Mouse (Mus musculus) erythroblast, embryonic 14.5 days (primary cell): ENCODE data around the gene Mmp15. TPM values are rescaled to one million over a fixed set of nuclear protein-coding genes. Genes with fewer than 3 reads are reported as not detected.
A peak's percentile ranks its signal among the peaks of the same experiment; 100 is the strongest.

Source experiments
- H3K27me3 ChIP-seq: 2 replicates; pipeline ENCODE4 v1.6.1; 2012; ENCODE audit warnings: inconsistent platforms; ENCODE audit not compliant: control insufficient read depth
- H3K36me3 ChIP-seq: 2 replicates; pipeline ENCODE4 v1.6.1; 2012; ENCODE audit warnings: mild to moderate bottlenecking, inconsistent platforms; ENCODE audit not compliant: control insufficient read depth
- H3K4me1 ChIP-seq: 2 replicates; pipeline ENCODE4 v1.6.1; 2012; ENCODE audit warnings: inconsistent platforms; ENCODE audit not compliant: control insufficient read depth
- H3K4me3 ChIP-seq: replicated peaks from 2 replicates; pipeline ENCODE3; 2012; ENCODE audit warnings: moderate library complexity, mild to moderate bottlenecking, inconsistent platforms
- H3K9me3 ChIP-seq: 2 replicates; pipeline ENCODE4 v1.6.1; 2012; ENCODE audit warnings: low read length, inconsistent platforms, mixed read lengths; ENCODE audit not compliant: control insufficient read depth
- GATA1 ChIP-seq: IDR thresholded peaks from 2 replicates; pipeline ENCODE4 v1.6.1; 2012; ENCODE audit warnings: low read length, inconsistent platforms, mixed read lengths
- TAL1 ChIP-seq: IDR thresholded peaks from 3 replicates; pipeline ENCODE4 v1.6.1; 2012; ENCODE audit warnings: low read length, inconsistent platforms, mixed read lengths
- polyA plus RNA-seq: library from polyadenylated mRNA; stranded (reverse); fragments of >175 nt; gene quantifications from 2 replicates; pipeline ENCODE4 v1.2.3, GENCODE M21; 2012

Mmp15 gene
- polyA plus RNA-seq, 1 experiment, result 0.01 TPM

DNA sequence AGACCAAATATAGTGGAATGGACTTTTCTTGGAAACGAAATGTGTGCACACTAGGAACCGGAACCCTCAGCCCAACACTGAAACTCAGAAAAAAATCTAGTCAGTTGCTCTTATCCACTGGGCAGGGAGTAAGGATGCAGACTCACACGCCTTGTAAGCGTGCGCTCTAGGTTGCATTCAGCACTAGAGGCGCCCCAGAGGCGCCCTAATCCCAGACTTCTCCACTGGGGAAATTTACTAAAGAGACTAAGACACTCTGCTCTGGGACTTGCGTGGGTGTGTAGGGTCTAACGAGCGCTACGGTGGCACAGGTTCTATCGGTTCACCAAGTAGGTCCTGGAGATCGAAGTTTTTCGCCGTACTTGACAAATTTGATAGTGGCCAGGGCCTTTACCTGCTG is 607 bp upstream of the Mmp15 start:
- H3K4me3 ChIP-seq, result no peak overlapping the region
- peaks cover 57% of the 10 kb centered on the region for H3K27me3 ChIP-seq

DNA sequence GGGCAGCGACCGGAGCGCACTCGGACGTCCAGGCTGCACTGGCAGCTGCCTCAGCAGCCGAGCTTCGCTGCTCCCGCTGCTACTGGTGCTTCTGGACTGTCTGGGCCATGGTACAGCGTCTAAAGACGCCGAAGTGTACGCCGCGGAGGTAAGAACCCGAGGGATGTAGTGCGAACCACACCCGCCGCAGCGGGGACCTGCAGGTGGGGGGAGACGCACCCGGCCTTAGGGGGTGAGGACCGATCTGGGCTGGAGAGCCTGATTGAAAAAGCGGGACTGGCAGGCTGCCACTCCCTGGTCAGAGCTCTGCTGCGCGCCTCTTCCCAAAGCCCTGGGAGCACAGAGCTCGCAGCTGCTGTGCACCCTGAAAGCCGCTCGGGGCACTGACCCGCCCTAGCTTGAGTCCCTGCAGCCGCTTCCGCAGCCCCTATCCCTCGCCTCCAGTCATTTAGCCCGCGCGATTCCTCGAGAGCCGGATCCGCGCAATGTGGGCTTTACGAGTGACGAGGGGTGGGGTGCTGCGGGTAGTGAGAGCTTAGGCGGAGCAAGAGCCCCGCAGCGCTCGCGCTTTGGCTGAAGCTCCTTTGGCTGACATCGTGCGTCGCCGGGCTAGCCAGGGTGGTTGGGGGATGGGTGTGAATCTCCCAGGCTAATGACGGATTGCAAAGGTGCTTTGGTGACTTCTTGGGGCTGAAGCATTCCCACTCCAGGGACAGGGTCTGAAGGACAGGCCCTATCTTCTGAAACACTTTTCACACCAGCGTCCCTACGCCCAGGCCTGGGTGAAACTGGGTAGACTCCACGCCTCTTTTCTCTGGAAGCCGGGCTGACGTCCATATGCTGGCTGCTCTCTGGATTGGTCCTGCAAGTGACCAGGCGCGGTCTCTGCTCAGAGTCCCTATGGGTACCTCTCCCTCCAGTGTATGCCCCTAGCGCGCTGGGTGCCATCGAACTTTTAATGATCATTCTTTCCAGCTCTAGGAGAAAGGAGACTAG is 1.1 kb downstream of the Mmp15 start:
- no peak for TF ChIP-seq TAL1
- no peak for TF ChIP-seq GATA1
- peaks cover 57% of the 10 kb centered on the region for H3K27me3 ChIP-seq
- no peaks in the 10 kb centered on the region; the same call in 1 of the 2 replicates for H3K9me3 ChIP-seq
- H3K4me3 ChIP-seq, result peak overlapping the region; percentile 41
- no peaks in the 10 kb centered on the region for H3K4me1 ChIP-seq
- H3K36me3 ChIP-seq, result no peaks in the 10 kb centered on the region

More for the DNA sequence above, 607 bp upstream of the Mmp15 start:
- H3K36me3 ChIP-seq, result peaks cover 1% of the 10 kb centered on the region; the same call in 1 of the 2 replicates
- no peaks in the 10 kb centered on the region for H3K4me1 ChIP-seq
- H3K9me3 ChIP-seq, result no peaks in the 10 kb centered on the region; the same call in 1 of the 2 replicates
- TF ChIP-seq TAL1 (no peak), GATA1 (no peak)

DNA sequence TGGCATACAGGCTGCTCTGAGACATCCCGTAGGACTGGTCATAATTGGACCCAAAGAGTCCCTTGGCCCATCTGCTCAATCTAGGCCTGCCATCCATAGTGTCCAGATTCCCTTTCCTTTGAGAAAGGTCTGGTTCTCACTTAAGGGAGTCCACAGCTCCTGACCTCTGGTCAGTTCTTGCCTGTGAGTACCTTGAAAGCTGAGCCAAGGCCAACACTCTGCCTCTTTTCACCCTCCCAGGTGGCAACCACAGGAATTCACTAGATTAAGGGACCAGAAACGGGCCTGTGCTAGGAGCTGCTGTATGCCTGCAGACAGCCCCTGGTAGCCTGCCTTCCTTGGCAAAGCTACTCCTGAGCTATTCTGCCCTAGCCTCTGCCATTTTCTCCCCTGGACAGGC is 2.5 kb downstream of the Mmp15 start:
- no peaks in the 10 kb centered on the region; the same call in 1 of the 2 replicates for H3K9me3 ChIP-seq
- peaks cover 4% of the 10 kb centered on the region for H3K4me1 ChIP-seq
- peaks cover 50% of the 10 kb centered on the region for H3K27me3 ChIP-seq
- no peak overlapping the region for H3K4me3 ChIP-seq
- H3K36me3 ChIP-seq, result no peaks in the 10 kb centered on the region
- TF ChIP-seq TAL1 (no peak), GATA1 (no peak)

DNA sequence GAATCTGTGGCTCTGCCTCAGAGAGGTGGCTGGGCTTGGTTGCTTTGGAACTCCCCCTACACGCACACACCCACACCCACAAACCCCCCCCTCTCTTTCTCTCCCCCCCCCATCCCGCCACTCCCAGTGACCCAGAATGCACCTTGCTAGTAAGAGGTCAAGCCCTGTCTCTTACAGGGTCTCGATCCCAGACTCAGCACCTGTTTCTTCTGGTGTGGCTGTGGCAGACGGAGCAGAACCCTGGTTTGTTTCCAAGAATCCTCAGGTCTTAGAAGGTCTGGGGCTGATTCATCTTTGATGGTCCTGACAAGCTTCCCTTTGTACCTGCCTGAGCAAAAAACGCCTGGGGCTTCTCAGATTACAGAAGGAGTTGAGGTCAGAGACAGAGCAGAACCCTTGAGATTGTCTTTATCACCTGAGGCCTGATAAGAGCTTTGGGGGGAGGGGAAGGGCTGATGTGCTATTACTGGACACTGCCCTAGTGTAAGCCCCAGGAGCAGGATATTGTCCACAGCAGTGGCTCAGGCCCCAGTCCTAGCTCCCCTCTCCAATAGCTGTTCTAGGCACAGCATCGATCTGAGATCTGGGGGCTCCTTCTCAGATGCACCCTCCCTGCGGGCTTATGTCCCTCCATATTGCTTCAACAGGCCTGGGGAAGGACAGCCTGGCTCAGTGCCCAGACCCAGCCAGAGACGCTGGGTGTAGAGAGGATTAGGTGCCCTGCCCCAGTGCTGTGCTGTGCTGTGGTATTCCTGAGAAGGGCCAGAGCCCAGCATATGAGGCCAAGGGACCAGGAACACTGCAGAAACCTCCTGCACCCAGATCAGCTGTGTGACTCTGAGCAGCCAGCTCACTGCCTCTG is 6.7 kb downstream of the Mmp15 start:
- Histone ChIP-seq H3K4me3 (no peak overlapping the region), H3K36me3 (no peaks in the 10 kb centered on the region), H3K27me3 (peaks cover 15% of the 10 kb centered on the region), H3K9me3 (no peaks in the 10 kb centered on the region), H3K4me1 (peaks cover 22% of the 10 kb centered on the region)
- TF ChIP-seq TAL1 (no peak), GATA1 (no peak)

DNA sequence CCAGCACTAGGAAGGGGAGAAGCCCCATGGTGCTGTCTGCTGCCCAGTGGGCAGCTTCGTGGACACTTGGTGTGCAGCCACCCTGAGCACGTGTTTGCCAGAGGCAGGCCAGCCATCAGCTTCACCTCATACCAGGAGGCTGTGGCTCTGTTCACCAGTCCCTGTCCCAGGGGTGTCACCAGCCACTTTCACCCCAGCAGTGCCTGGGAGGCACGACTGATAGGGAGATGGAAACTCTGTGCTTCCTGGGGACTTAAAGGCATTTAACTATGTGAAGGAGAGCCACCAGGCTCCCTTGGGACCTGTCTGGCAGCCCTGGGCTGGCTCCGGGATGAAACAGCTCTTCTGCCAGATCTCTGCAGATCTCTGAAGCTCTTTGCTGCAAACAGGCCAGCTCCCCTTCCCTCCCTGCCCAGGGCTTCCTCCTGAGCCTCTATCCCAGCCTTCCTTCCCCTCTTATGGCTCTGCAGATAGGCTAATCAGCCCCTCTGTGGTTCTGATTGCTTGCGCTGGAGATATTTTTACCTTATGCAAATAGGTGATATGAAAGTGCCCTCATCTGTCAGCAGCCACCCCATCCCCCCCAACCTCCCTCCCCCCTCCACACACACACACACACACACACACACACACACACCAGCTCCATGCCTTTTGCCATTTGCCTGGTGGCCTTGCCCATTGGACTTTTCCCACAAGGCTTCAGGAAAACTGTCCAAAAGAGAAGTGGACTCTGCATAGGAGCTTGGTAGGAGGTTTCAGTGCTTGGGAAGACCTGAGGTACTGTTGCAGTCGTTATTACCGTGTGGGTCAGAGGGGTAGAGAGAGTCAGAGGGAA is 8.3 kb downstream of the Mmp15 start:
- H3K4me1 ChIP-seq, result peaks cover 22% of the 10 kb centered on the region
- H3K36me3 ChIP-seq, result no peaks in the 10 kb centered on the region
- H3K27me3 ChIP-seq, result no peaks in the 10 kb centered on the region; the same call in 1 of the 2 replicates

DNA sequence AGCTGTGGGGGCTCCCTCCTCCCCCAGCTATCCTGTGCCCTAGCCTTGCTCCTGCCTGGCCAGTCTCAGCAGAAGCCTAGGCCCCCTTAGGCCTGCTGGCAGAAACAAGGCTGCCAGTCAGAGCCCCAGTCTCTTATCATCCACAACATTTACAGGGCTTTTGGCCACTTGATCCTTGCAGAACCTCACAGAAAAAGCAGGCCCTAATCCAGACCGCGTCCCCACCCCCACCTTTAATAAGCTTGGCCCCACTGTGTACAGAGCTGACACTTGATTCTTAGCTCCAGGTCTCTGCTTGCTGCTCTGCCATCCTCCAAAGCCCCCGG is 8.9 kb downstream of the Mmp15 start:
- H3K4me3 ChIP-seq, result no peak overlapping the region
- H3K4me1 ChIP-seq, result peaks cover 22% of the 10 kb centered on the region
- H3K36me3 ChIP-seq, result no peaks in the 10 kb centered on the region
- H3K27me3 ChIP-seq, result no peaks in the 10 kb centered on the region
- no peak for TF ChIP-seq TAL1
- TF ChIP-seq GATA1, result no peak
- H3K9me3 ChIP-seq, result no peaks in the 10 kb centered on the region

More for the DNA sequence above, 8.3 kb downstream of the Mmp15 start:
- Histone ChIP-seq H3K9me3 (no peaks in the 10 kb centered on the region), H3K4me3 (no peak overlapping the region)
- TF ChIP-seq GATA1, result no peak

DNA sequence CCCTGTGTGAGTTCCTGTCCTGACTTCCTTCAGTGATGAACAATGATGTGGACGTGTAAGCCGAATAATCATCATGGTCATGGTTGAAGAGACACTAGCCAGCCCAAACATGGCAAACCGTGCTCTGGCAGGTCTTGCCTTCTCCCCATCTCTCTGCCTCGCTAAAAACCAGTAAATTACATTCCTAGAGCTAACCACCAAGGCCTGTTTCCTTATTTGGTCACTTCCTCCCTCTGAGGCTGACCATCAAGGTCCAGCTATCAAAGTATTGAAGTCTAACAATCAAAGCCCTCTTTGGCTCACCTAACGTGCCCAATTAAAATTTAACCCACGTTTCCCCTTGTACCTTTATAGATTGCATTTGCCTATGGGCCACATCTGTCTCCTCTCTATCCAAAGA is 10.2 kb downstream of the Mmp15 start:
- no peak overlapping the region for H3K4me3 ChIP-seq
- H3K9me3 ChIP-seq, result no peaks in the 10 kb centered on the region
- no peaks in the 10 kb centered on the region for H3K27me3 ChIP-seq
- TF ChIP-seq GATA1, result no peak
- no peak for TF ChIP-seq TAL1
- H3K36me3 ChIP-seq, result no peaks in the 10 kb centered on the region
- peaks cover 27% of the 10 kb centered on the region for H3K4me1 ChIP-seq

DNA sequence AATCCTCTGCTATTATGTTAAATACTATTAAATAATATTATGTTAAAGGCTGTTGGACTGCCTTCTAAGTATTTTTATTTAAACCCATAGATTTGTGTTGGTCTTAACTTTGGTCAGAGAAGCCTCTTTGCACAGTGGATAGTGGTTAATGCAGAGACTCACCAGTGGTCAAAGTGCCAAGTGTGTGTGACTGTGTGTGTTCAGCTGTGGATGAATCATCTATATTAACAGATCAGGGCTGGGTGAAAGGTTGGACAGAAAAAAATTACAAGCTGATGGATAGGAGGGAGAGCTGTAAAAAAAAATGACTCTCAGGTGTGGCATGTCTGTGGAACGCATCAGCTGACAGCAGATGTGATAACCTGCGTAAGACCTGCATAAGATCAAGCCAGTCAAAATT is 11.8 kb downstream of the Mmp15 start:
- Histone ChIP-seq H3K27me3 (no peaks in the 10 kb centered on the region), H3K36me3 (no peaks in the 10 kb centered on the region)
- TF ChIP-seq TAL1, result no peak
- no peak for TF ChIP-seq GATA1

More for the DNA sequence above, 11.8 kb downstream of the Mmp15 start:
- no peaks in the 10 kb centered on the region for H3K9me3 ChIP-seq
- H3K4me3 ChIP-seq, result no peak overlapping the region
- H3K4me1 ChIP-seq, result peaks cover 31% of the 10 kb centered on the region
